Mouse (Mus musculus) heart, postnatal 25 days (tissue): ENCODE results near the gene Lingo4. TPM values are rescaled to one million over a fixed set of nuclear protein-coding genes. Genes with fewer than 3 reads are reported as not detected.
A peak's percentile ranks its signal among the peaks of the same experiment; 100 is the strongest.

Experiments
- DNase-seq: peaks from one replicate; pipeline ENCODE4 v3.0.0; 2022; ENCODE audit warnings: low spot score
- intact Hi-C: fragments of 180-260 bp; cut with DNase I; formaldehyde crosslinking; loops from one replicate; pipeline ENCODE4 v1.15.1; 2025
- total RNA-seq, 2 experiments: library from RNA; stranded (reverse); gene quantifications; 2 replicates each; pipeline ENCODE4 v1.2.3; 2021

Gene Lingo4
- under 1 TPM; 0.06 to 0.08 TPM for total RNA-seq

- intact Hi-C loops, result no loop called here
- DNase-seq, result no peak
Measured at GRCm38 (mm10) chr3:94398217-94398616, at the start of gene Lingo4. Gene Lingo4 (plus strand): TSS chr3:94398517.

GRCm38 (mm10) chr3:94360812-94361211, 37.5 kb upstream of the Lingo4 start:
- intact Hi-C loops, result no loop called here
- no peak for DNase-seq

- DNase-seq, result no peak
- intact Hi-C loops, result no loop called here
Measured at GRCm38 (mm10) chr3:94362138-94362537, 36.2 kb upstream of the Lingo4 start, which contains the start of gene C2cd4d. Gene C2cd4d (plus strand): TSS chr3:94362438.

DNA sequence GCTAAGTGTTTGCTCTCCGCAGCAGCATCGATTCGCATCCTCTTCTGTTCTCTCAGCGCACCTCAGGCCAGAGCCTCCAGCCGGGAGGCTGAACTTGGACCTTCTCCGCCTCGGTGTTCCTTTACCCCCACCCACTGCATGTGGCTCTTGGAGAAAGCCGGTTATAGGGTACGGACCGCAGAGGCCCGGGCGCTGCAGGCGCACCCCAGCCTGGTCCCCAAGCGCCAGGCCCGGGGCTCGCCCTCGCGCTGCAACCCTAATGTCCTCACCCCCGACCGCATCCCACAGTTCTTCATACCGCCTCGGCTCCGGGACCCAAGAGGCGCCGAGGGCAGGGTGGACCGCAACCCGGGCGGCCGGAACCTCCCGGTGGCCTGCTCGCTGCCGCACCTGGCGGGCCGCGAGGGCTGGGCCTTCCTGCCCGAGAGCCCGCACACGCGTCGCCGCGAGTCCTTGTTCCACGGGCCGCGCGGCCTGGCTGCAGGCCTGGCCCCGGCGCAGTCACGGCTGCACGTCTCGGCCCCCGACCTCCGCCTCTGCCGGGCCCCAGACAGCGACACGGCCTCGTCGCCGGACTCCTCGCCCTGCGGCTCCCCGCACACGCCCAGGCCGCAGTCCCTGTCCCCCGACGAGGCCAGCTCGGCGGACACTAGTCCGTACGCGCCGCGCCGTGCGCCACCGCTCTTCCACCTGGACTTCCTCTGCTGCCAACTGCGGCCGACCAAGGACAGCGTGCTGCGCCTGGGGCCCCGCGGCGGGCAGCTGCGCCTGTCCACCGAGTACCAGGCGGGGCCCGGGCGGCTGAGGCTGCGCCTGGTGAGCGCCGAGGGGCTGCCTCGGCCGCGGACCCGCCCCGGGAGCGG, 34.8 kb upstream of the Lingo4 start:
- intact Hi-C loops, result no loop called here
- DNase-seq, result peak; percentile 13

GRCm38 (mm10) chr3:94364154-94364526, 34.2 kb upstream of the Lingo4 start:
- intact Hi-C loops, result no loop called here
- DNase-seq, result no peak

DNA sequence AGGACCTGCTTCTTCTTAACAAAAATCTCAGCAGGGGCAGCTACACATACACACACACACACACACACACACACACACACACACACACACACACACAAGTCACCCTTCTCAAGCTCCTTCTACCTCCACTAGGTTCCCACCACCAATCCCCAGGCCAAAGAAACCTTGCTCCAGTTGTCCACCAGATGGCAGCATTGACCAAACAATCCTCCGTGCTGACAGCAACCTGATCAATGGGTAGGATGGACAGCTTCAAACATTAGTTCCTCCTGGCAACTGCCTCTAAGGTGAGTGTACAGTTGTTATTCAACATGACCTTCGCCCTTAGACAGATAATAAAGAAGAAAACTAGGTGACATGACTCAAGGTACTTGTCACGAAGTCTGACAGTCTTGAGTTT, 31.6 kb upstream of the Lingo4 start:
- intact Hi-C loops, result loop anchor here (1.0 to 2.0 kb wide), 4 partner anchors 90 to 536 kb away; no protein-coding TSS in a partner anchor
- peak; percentile 21 for DNase-seq

DNA sequence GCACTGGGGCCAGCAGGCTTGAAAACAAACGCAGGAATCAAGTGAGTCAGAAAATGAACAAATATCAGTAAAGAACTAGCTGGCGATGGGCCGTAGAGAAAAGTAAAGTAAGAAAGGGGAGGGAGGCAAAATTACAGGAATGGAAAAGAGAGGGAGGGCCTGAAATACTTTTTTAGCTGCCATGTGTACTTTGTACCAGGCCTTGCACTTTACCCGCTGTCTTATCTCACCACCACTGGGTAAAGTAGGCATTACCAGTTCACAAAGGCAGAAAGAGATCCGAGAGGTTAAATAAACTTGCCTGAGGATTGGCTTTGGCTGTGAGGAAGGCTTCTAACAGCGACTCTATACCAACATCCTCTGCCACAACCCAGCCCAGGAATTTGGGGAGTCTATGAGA, 30.8 kb upstream of the Lingo4 start:
- no peak for DNase-seq
- intact Hi-C loops, result loop anchor here (1.0 to 2.0 kb wide), 3 partner anchors 89 to 535 kb away; no protein-coding TSS in a partner anchor

DNA sequence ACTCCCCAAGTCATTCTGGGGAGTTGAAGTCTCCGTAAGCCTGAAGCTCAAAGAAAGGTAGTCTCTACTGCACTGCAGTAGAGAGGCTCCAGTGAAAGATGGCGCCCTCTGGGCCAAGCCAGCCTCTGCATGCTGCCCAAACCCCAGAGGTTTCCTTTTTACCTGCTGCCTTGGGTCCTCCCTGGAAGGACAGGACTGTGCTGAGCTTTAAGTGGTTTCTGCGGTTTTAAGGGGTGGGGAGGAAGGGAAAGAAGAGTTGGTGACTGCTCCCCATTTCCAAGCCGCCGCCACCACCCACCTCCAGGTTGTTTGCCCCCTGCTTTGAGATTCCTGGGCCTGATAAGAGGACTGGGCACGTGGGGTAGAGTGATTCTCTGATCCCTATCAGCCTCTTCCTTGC, 29.7 kb upstream of the Lingo4 start:
- no peak for DNase-seq

GRCm38 (mm10) chr3:94369709-94370108, 28.6 kb upstream of the Lingo4 start:
- DNase-seq, result no peak
- intact Hi-C loops, result no loop called here

More for the DNA sequence above, 29.7 kb upstream of the Lingo4 start:
- intact Hi-C loops, result no loop called here

DNA sequence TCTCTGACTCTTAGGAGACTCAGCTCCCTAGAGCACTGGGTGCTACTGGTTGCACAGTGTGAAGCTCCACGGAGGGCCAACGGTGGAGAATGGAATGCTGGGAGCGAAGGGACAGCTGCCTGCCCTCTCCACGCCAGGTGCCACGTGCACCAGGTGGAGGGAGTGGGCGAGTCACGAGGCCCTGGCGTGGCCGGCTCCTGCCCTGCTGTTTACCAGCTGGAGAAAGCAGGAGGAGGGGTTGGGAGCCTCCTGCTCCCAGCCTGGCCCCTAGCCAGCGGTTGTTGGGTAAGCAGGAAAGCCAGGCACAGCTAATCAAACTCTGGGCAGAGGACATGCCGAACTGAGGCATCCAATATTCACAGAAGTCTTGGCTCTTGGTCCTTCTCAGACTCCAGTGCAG, 26.7 kb upstream of the Lingo4 start:
- peak; percentile 63 for DNase-seq
- intact Hi-C loops, result no loop called here

DNA sequence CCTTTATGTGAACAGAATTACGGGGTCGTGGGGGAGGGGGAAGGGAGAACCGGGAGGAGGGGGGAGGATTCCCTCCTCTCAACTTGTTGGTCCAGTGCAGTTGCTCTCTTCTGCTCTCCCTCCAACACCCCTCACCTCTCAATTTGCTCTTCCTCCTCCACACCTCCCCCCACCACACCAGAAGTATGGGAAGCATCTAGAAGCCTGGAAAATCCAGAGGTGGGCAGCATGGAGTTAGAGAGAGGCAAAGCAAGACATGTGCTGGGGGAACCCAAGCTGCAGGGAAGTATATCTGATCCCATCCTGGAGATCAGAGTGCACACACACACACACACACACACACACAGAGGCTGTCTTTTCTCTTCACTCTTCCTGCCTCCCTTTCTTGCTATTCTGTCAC, 26.3 kb upstream of the Lingo4 start:
- intact Hi-C loops, result no loop called here
- DNase-seq, result no peak

DNA sequence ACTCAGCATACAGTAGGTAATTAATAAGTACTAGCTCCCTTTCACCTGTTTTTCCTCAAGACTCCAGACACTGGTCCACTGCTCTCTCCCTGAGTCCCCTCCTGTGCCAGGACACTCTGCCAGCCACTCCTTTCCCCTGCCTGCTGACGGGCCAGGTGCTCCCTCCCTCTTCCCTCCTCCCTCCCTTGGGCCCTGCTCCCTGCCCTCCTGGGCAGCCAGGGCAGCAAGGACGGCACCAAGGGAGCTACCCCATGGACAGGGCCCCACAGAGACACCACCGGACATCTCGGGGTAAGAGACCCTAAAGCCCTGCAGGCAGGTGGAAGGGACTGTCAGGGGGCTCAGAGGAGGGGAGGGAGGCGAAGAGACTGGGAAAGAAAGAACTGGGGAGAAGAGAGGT, 25.7 kb upstream of the Lingo4 start, which contains the start of gene Rorc:
Gene Rorc, plus strand, starts transcription at position 154 of the 400 bp plus-strand sequence.
- intact Hi-C loops, result no loop called here
- peak; percentile 26 for DNase-seq

DNA sequence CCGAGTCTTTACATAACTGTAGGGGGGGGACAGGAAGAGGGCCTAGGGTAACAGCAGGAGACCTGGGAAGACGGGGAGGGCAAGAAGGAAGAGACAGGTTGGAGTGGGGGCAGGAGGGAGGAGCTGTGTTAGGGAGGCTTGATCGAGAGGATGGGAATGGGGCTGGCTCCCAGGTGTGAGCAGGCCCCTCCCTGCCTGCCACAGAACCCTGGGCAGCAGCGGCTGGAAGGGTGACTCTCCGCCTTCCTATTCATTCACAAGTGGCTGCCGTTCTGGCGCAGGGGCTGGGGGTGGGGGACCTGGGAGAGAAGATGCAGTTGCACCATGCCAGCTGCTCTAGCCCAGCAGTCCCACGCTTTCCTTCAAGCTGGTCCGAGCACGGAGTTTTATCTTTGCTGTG, 25.2 kb upstream of the Lingo4 start:
- DNase-seq, result no peak
- intact Hi-C loops, result no loop called here

GRCm38 (mm10) chr3:94373597-94374011, 24.7 kb upstream of the Lingo4 start:
- intact Hi-C loops, result no loop called here
- DNase-seq, result no peak

DNA sequence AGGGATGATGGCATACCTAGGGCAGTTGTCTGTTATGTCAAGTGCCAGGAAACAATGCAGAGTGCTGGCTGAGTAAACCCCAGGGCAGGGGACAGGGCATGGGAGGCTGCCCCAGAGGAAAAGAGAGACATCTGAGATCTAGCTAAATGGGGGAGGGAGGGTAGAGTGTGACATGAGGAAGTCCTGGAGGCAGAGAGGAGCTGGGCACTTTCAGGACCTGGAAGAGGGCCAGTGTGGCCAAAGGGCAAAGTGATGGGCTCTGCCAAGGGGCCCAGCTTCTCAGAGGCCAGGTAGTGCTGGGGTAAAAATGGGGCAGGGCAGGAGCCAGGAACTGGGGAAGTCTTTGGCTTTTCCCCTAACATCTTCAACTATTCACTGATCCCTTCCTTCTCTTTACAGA, 23.7 kb upstream of the Lingo4 start:
- intact Hi-C loops, result no loop called here
- DNase-seq, result no peak

DNA sequence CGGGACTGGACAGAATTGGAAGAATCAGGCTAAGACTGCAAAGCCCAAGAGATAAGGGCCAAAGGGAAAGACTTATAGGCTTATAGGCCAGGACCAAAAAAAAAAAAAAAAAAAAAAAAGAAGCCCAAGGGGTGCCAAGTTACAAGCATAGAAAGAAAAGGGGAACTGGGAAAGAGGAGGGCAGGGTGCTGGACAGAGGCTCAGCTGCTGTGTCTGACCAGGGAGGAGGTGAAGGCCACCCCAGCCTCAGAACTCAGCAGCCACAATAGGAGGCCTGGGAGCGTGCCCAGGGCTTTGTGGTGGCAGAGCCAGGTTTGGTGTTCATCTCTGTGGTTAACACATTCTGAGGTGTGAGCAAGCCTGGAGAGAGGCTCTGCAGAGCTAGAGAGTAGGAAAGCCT, 23.2 kb upstream of the Lingo4 start:
- no peak for DNase-seq
- intact Hi-C loops, result no loop called here

DNA sequence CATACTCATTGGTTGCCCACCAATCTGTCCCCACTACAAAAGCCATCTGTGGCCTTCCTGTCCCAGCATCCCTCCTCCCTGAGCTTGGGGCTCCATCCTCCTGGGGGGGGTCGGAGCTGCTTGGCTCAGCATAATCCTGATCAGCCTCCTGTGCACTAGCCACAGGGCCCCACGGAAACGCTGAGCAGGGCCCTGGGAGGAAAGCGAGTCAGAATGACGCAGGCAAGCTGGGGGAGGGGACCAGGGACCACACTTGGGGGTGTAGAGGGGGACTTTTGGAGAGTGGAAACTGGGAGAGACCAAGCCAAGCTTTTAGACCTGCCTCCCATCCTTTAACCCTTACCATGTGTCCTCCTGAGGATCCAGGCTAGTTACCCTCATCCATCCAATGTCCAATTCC, 22.5 kb upstream of the Lingo4 start:
- intact Hi-C loops, result no loop called here
- DNase-seq, result no peak

GRCm38 (mm10) chr3:94377028-94377923, 21.0 kb upstream of the Lingo4 start:
- intact Hi-C loops, result no loop called here

DNA sequence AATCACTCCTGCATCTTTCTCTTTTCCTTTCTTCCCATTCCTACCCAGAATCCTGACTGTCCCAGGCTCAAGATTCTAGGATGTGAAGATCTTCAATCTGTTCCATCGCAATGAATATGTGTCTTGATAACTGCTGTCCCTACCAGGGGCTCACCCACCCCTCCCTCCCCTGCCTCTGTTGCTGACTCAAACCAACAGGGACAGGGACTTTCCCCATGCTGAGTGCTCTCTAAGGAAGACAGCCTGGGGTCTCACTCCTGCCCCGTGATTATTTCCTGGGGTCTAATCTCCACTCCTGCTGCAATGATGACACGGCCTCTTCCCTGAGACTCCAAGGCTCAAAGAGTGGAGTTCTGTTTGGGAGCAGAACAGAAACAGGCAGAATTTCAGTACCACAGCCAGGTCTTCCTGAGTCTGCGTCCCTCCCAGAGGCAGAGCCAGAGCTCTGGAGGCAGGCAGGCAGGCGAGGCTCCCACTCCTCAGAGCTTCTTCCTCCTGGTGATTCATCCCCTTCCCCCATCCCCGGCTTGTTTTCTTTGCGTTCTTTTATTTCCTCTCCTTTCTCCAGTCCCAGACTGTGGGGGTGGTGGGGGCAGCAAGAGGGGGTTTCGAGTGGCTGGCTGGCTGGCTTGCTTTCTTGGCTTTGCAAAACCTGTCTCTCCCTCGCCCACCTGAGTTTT, 18.3 kb upstream of the Lingo4 start:
- intact Hi-C loops, result no loop called here
- DNase-seq, result no peak

More at GRCm38 (mm10) chr3:94377028-94377923, 21.0 kb upstream of the Lingo4 start:
- DNase-seq, result no peak

GRCm38 (mm10) chr3:94382308-94382707, 16.0 kb upstream of the Lingo4 start:
- intact Hi-C loops, result no loop called here
- DNase-seq, result no peak
